Mouse (Mus musculus) testis, adult 2 months (tissue): ENCODE measurements around the gene Baiap2l2.

Source experiments
- CTCF ChIP-seq: fragments of 200-500 bp; IDR thresholded peaks from 2 replicates; pipeline ENCODE4 v1.5.1; 2012; ENCODE audit warnings: low read depth, mild to moderate bottlenecking, inconsistent platforms, low read length, moderate library complexity; ENCODE audit not compliant: control insufficient read depth, insufficient read depth, insufficient replicate concordance
- POLR2A ChIP-seq: fragments of 200-500 bp; IDR thresholded peaks from 2 replicates; pipeline ENCODE4 v1.6.1; 2012; ENCODE audit warnings: low read depth, mild to moderate bottlenecking, inconsistent platforms, low read length, moderate library complexity; ENCODE audit not compliant: control insufficient read depth

GRCm38 (mm10) chr15:79244071-79244893 lies 41.1 kb downstream of the Baiap2l2 start:
- TF ChIP-seq POLR2A = no peak
- TF ChIP-seq CTCF = no peak
